Mouse (Mus musculus) hindbrain, embryonic 13.5 days (tissue): ENCODE results near the gene Lonrf2. TPM values are rescaled to one million over a fixed set of nuclear protein-coding genes. Genes with fewer than 3 reads are reported as not detected.

Source experiments
- ATAC-seq: fragments of 200-750 bp; cut with Nextera tagmentation; 2 replicates; pipeline ENCODE4 v1.8.0; 2017; ENCODE audit warnings: moderate TSS enrichment; ENCODE audit not compliant: low FRiP score
- H3K27ac ChIP-seq: fragments of 300-500 bp; sonication (generic); 2 replicates; pipeline ENCODE4 v1.5.1; 2015; ENCODE audit warnings: inconsistent platforms, mild to moderate bottlenecking, moderate library complexity
- H3K27me3 ChIP-seq: fragments of 300-500 bp; sonication (generic); 2 replicates; pipeline ENCODE4 v1.6.1; 2015; ENCODE audit warnings: mild to moderate bottlenecking, inconsistent platforms
- H3K36me3 ChIP-seq: fragments of 300-500 bp; sonication (generic); 2 replicates; pipeline ENCODE4 v1.6.1; 2015; ENCODE audit warnings: mild to moderate bottlenecking, inconsistent platforms
- H3K4me1 ChIP-seq: fragments of 300-500 bp; sonication (generic); replicated peaks from 2 replicates; pipeline ENCODE4 v1.6.1; 2015; ENCODE audit warnings: inconsistent platforms
- H3K4me2 ChIP-seq: fragments of 300-500 bp; sonication (generic); 2 replicates; pipeline ENCODE4 v1.6.1; 2015; ENCODE audit warnings: inconsistent platforms, mild to moderate bottlenecking, moderate library complexity
- H3K4me3 ChIP-seq: fragments of 300-500 bp; sonication (generic); 2 replicates; pipeline ENCODE4 v1.5.1; 2015; ENCODE audit warnings: mild to moderate bottlenecking, inconsistent platforms
- H3K9ac ChIP-seq: fragments of 300-500 bp; sonication (generic); 2 replicates; pipeline ENCODE4 v1.6.1; 2015; ENCODE audit warnings: mild to moderate bottlenecking, inconsistent platforms
- H3K9me3 ChIP-seq: fragments of 300-500 bp; sonication (generic); 2 replicates; pipeline ENCODE4 v1.6.1; 2016; ENCODE audit warnings: inconsistent platforms
- WGBS: fragments of 180-500 bp; shearing (Covaris S2); methylation state at CpG from one replicate; pipeline ENCODE4 v1.1.7; 2015; 5-methylcytosine and 5-hydroxymethylcytosine counted together
- polyA plus RNA-seq: library from polyadenylated mRNA; unstranded; fragments of >200 nt; fragmentation: Nextera tagmentation; extraction: Ambion mirVana; gene quantifications from 2 replicates; pipeline ENCODE4 v1.2.1, GENCODE M21; 2015

The Lonrf2 gene
- polyA plus RNA-seq: 14.7 and 16.1 TPM in 2 replicates

DNA sequence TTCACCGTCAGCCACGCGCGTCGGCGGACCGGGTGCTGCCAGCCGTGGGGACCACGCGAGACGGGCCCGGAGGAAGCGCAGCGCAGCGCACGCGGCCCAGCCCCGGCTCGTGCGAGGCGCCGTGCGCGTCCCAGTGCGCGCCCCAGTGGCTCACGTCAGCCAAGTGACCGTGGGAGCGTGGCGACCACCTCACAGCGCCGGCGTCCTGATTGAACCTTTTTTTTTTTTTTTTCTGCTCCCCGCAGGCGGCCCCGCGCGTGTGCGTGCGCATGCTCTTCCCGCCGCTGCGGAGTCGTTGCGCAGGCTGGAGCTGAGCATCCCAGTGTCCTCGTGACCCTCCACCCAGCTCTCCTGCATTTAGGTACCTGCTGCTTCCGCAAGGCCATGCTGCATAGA, at the start of gene Lonrf2:
Gene Lonrf2 (minus strand): TSS at position 235 of the 396 bp plus-strand sequence.
- 1% methylated on average over 47 of the region's 47 CpGs for WGBS
- H3K36me3 ChIP-seq: peaks cover 21% of the 10 kb centered on the region
- peaks cover 22% of the 10 kb centered on the region; the same call in 1 of the 2 replicates for H3K27me3 ChIP-seq
- H3K9me3 ChIP-seq: no peaks in the 10 kb centered on the region
- H3K9ac ChIP-seq: peak within 1 kb of the TSS; percentile 93
- H3K4me2 ChIP-seq: peak within 1 kb of the TSS; percentile 97
- H3K27ac ChIP-seq: peak within 1 kb of the TSS; percentile 98
- peak; percentile 95 for ATAC-seq
- peak within 1 kb of the TSS; percentile 80 for H3K4me3 ChIP-seq
- H3K4me1 ChIP-seq: peaks cover 14% of the 10 kb centered on the region

DNA sequence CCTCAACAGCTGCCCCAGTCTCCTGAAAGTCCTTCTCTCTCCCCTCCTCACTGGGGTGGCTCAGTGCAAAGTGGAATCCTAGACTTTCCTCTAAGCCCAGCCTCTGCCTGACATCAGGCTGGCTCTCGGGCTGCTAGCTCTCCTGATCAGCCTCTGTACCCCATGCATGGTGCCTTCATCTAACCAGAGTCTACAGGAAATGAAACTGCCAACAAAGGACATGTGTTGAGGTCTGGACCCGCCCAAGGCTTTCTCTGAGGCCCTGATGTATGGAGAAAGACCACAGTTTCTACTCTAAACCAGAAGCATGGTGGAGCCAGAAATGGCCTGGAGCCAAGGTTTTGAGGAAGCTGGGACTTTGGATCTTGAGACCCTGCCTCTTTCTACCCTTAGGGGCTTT, 49.4 kb upstream of the Lonrf2 start:
- no peak for ATAC-seq
- WGBS: 82% methylated on average over 2 of the region's 2 CpGs

DNA sequence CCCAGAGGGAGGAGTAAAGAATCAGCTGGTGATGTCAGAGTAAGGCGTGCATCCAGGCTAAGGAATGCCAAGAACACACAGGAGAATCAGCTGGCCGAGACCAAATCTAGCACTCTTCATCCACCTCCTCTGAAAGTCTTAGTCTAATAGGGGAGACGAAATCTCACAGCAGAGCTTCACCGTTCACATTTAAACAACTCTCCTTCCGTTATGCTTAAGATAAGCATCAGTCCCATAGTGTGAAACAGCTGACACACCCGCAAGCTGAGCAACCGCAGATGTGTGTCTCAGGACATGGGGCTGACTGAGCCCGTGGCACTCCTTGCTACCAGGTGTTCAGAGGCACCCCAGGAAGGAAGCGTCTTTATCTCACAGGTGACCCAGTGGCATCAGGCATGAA, 47.3 kb upstream of the Lonrf2 start:
- ATAC-seq: no peak
- H3K27ac ChIP-seq: peak overlapping the region; percentile 1; the same call in 1 of the 2 replicates

More for the DNA sequence above, 49.4 kb upstream of the Lonrf2 start:
- Histone ChIP-seq H3K9me3 (no peaks in the 10 kb centered on the region), H3K4me1 (0 out of 2 replicates have a peak, but pooled peaks cover 3% of the 10 kb centered on the region), H3K36me3 (peaks cover 58% of the 10 kb centered on the region), H3K9ac (no peak overlapping the region), H3K4me2 (no peak overlapping the region), H3K27me3 (no peaks in the 10 kb centered on the region), H3K27ac (no peak overlapping the region), H3K4me3 (no peak overlapping the region)

GRCm38 (mm10) chr1:38882746-38883145, 46.2 kb upstream of the Lonrf2 start:
- 0 out of 2 replicates have a peak, but pooled peaks cover 3% of the 10 kb centered on the region for H3K4me1 ChIP-seq
- H3K27me3 ChIP-seq: no peaks in the 10 kb centered on the region
- no peak for ATAC-seq
- H3K9me3 ChIP-seq: no peaks in the 10 kb centered on the region
- no peak overlapping the region for H3K27ac ChIP-seq
- H3K9ac ChIP-seq: no peak overlapping the region
- WGBS: 90% methylated on average over 4 of the region's 4 CpGs
- no peak overlapping the region for H3K4me3 ChIP-seq
- H3K36me3 ChIP-seq: peaks cover 51% of the 10 kb centered on the region
- H3K4me2 ChIP-seq: no peak overlapping the region

More for the DNA sequence above, 47.3 kb upstream of the Lonrf2 start:
- no peak overlapping the region for H3K4me2 ChIP-seq
- H3K9ac ChIP-seq: no peak overlapping the region; the same call in 1 of the 2 replicates
- WGBS: 86% methylated on average over 9 of the region's 9 CpGs
- peaks cover 55% of the 10 kb centered on the region for H3K36me3 ChIP-seq
- no peaks in the 10 kb centered on the region for H3K9me3 ChIP-seq
- 0 out of 2 replicates have a peak, but pooled peaks cover 3% of the 10 kb centered on the region for H3K4me1 ChIP-seq
- no peak overlapping the region for H3K4me3 ChIP-seq
- no peaks in the 10 kb centered on the region for H3K27me3 ChIP-seq

DNA sequence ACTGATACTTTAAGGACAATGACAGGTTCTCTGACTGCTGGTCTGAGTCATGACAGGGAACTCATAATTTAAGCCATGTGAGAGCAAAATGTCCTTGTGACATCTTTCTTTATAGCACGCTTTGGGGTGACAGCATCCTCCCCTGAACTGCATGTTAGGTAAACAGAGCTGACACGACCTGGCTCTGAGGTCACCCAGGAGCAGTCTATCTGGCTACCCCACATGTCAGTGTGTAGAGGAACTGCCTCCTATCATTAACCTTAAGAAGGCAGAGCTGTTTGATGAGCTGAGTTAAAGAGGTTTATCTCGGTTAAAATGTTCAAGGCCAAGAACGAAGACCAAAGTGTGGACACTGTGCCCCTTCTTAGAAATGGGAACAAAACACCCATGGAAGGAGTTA, 44.9 kb upstream of the Lonrf2 start:
- Histone ChIP-seq H3K27ac (no peak overlapping the region), H3K27me3 (no peaks in the 10 kb centered on the region), H3K36me3 (peaks cover 50% of the 10 kb centered on the region), H3K9me3 (no peaks in the 10 kb centered on the region), H3K4me1 (peaks cover 13% of the 10 kb centered on the region), H3K9ac (no peak overlapping the region), H3K4me3 (no peak overlapping the region), H3K4me2 (no peak overlapping the region)
- WGBS: 89% methylated on average over 4 of the region's 4 CpGs
- no peak for ATAC-seq

GRCm38 (mm10) chr1:38876671-38877382, 40.3 kb upstream of the Lonrf2 start:
- H3K4me2 ChIP-seq: no peak overlapping the region
- H3K4me1 ChIP-seq: peaks cover 10% of the 10 kb centered on the region
- no peak for ATAC-seq
- no peaks in the 10 kb centered on the region for H3K27me3 ChIP-seq
- no peak overlapping the region for H3K9ac ChIP-seq
- peaks cover 49% of the 10 kb centered on the region for H3K36me3 ChIP-seq
- H3K27ac ChIP-seq: peak overlapping the region; percentile 41; the same call in 1 of the 2 replicates
- 58% methylated on average over 5 of the region's 5 CpGs for WGBS
- no peaks in the 10 kb centered on the region for H3K9me3 ChIP-seq
- H3K4me3 ChIP-seq: no peak overlapping the region

- Histone ChIP-seq H3K4me1 (peaks cover 10% of the 10 kb centered on the region), H3K9me3 (no peaks in the 10 kb centered on the region), H3K36me3 (peaks cover 59% of the 10 kb centered on the region), H3K4me2 (no peak overlapping the region), H3K27ac (no peak overlapping the region), H3K4me3 (no peak overlapping the region), H3K9ac (no peak overlapping the region), H3K27me3 (no peaks in the 10 kb centered on the region)
- no peak for ATAC-seq
- 90% methylated on average over 5 of the region's 5 CpGs for WGBS
Observed at GRCm38 (mm10) chr1:38873911-38874310, 37.4 kb upstream of the Lonrf2 start.

DNA sequence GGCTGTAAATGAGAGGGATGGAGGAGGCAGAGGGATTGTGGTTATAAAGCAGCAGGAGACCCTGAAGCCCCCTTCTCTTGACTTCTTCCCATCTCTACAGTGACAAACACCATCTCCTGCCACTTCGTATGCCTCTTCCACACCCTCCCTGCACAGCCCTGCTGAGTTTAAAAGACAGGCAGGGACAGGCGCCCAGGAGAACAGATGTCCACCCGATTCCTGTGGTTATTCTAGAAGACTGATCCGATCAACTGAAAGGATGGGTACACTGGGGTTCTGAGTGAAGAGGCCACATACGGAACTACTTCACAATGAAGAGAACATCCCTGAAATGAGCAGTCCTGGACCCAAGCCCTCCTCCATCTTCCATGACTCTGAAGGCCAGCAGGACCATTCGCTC, 35.3 kb upstream of the Lonrf2 start:
- ATAC-seq: no peak
- WGBS: 89% methylated on average over 6 of the region's 6 CpGs

DNA sequence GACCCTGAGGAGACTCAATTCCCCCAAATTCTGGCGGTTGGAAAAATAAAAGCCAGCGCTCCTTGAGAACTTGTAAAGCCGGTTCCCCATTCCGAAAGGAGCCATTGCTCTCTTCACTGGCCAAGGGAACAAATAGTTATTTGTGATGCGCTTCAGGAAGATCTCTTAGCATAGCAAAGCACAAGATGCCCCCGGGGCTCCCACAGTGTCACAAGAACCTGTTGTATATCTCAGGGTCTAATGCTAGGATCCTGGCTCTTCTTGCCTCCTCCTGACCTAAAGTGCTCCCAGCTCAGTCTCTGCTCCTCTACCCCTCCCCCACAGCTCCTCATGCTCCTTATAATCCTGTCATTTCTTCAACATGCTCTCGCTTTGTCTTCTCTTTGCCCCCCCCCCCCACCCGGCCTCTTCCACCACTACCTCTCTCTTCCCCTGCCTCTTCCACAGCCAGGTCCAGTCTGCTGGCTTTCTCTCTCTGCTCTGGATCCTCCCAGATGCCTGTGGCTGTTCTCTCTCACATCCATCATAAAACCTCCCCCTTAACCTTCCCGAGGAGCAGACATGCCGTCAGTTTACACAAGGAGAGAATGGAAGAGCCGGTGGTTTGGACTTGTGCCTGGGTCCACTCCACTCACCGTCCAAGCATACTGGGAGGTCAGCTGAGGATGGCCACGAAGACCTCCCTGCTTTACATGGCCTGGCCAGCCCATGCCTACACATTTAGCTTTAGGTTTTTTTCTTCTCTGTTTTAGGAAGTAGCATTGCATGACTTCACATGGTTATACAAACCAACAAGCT, 33.1 kb upstream of the Lonrf2 start:
- Histone ChIP-seq H3K36me3 (peaks cover 90% of the 10 kb centered on the region), H3K4me2 (no peak overlapping the region), H3K27me3 (no peaks in the 10 kb centered on the region), H3K27ac (no peak overlapping the region), H3K9me3 (no peaks in the 10 kb centered on the region), H3K4me1 (no peaks in the 10 kb centered on the region), H3K4me3 (no peak overlapping the region), H3K9ac (no peak overlapping the region)
- ATAC-seq: no peak
- 55% methylated on average over 13 of the region's 13 CpGs for WGBS

More for the DNA sequence above, 35.3 kb upstream of the Lonrf2 start:
- no peak overlapping the region for H3K4me2 ChIP-seq
- H3K9ac ChIP-seq: no peak overlapping the region
- no peaks in the 10 kb centered on the region for H3K27me3 ChIP-seq
- peaks cover 76% of the 10 kb centered on the region for H3K36me3 ChIP-seq
- H3K4me3 ChIP-seq: no peak overlapping the region
- no peak overlapping the region for H3K27ac ChIP-seq
- peaks cover 4% of the 10 kb centered on the region for H3K4me1 ChIP-seq
- H3K9me3 ChIP-seq: no peaks in the 10 kb centered on the region

- no peak for ATAC-seq
- Histone ChIP-seq H3K4me3 (no peak overlapping the region), H3K9ac (no peak overlapping the region), H3K27me3 (no peaks in the 10 kb centered on the region), H3K9me3 (no peaks in the 10 kb centered on the region), H3K4me2 (no peak overlapping the region), H3K36me3 (peaks cover 76% of the 10 kb centered on the region), H3K27ac (no peak overlapping the region), H3K4me1 (0 out of 2 replicates have a peak, but pooled peaks cover under 1% of the 10 kb centered on the region)
- WGBS: 90% methylated on average over 5 of the region's 5 CpGs
Observed at GRCm38 (mm10) chr1:38866242-38866641, 29.7 kb upstream of the Lonrf2 start.

GRCm38 (mm10) chr1:38864341-38864740, 27.8 kb upstream of the Lonrf2 start:
- no peak overlapping the region for H3K4me3 ChIP-seq
- H3K27ac ChIP-seq: no peak overlapping the region
- peaks cover 9% of the 10 kb centered on the region; the same call in 1 of the 2 replicates for H3K4me1 ChIP-seq
- no peak overlapping the region for H3K9ac ChIP-seq
- H3K36me3 ChIP-seq: peaks cover 59% of the 10 kb centered on the region
- H3K27me3 ChIP-seq: no peaks in the 10 kb centered on the region
- ATAC-seq: no peak
- H3K9me3 ChIP-seq: no peaks in the 10 kb centered on the region
- H3K4me2 ChIP-seq: no peak overlapping the region
- WGBS: 87% methylated on average over 9 of the region's 9 CpGs

- no peak overlapping the region for H3K4me3 ChIP-seq
- H3K36me3 ChIP-seq: peaks cover 41% of the 10 kb centered on the region
- H3K9ac ChIP-seq: no peak overlapping the region
- H3K27me3 ChIP-seq: no peaks in the 10 kb centered on the region
- no peaks in the 10 kb centered on the region for H3K9me3 ChIP-seq
- WGBS: 12% methylated on average over 4 of the region's 4 CpGs
- no peak for ATAC-seq
- peaks cover 9% of the 10 kb centered on the region; the same call in 1 of the 2 replicates for H3K4me1 ChIP-seq
- H3K27ac ChIP-seq: no peak overlapping the region
- H3K4me2 ChIP-seq: no peak overlapping the region
Observed at GRCm38 (mm10) chr1:38862213-38862612, 25.7 kb upstream of the Lonrf2 start.
